ENCODE assay signal across 8 mouse cellular contexts in genomic region chr12:40133194-40133572, GRCm38 (mm10). TPM values are rescaled to one million over a fixed set of nuclear protein-coding genes. Genes with fewer than 3 reads are reported as not detected.
DNase-seq lines count a peak whose midpoint lies in the region; ATAC-seq lines count a peak whose summit lies in the region.

No protein-coding gene starts in this region.

- no peaks in the 10 kb centered on the region for H3K36me3 ChIP-seq in heart, embryonic 13.5 days
- no peaks in the 10 kb centered on the region for H3K36me3 ChIP-seq in hindbrain, embryonic 14.5 days (replicated peaks; ENCODE audit: control insufficient read depth, insufficient read depth)

- no peaks in the 10 kb centered on the region for H3K9me3 ChIP-seq in heart, embryonic 13.5 days
- no peaks in the 10 kb centered on the region for H3K9me3 ChIP-seq in hindbrain, embryonic 14.5 days (ENCODE audit: control insufficient read depth, low read length)

- H3K4me3 ChIP-seq in heart, embryonic 13.5 days, result peak overlapping the region; percentile 55
- H3K4me3 ChIP-seq in brown adipose tissue, adult 24 weeks (ENCODE audit: insufficient read depth, low read depth, low read length), result peak overlapping the region; percentile 39
- peak overlapping the region; percentile 41 for H3K4me3 ChIP-seq in hindbrain, embryonic 14.5 days (replicated peaks; ENCODE audit: low read length)

- WGBS in heart, embryonic 13.5 days, result 25% methylated on average over 10 of the region's 10 CpGs
- 21% methylated on average over 10 of the region's 10 CpGs for WGBS in hindbrain, embryonic 14.5 days

- no peak for ATAC-seq in heart, embryonic 13.5 days (ENCODE audit: extremely low read depth, insufficient number of reproducible peaks, low FRiP score, low TSS enrichment)
- no peak; the same call in 1 of the 2 replicates for ATAC-seq in hindbrain, embryonic 14.5 days (ENCODE audit: low FRiP score)

- peaks cover 34% of the 10 kb centered on the region for H3K27me3 ChIP-seq in heart, embryonic 13.5 days (replicated peaks)
- H3K27me3 ChIP-seq in hindbrain, embryonic 14.5 days (ENCODE audit: control insufficient read depth, insufficient read depth, low read length), result peaks cover 30% of the 10 kb centered on the region

- H3K4me1 ChIP-seq in heart, embryonic 13.5 days, result peaks cover 11% of the 10 kb centered on the region
- H3K4me1 ChIP-seq in brown adipose tissue, adult 24 weeks (ENCODE audit: control insufficient read depth, insufficient read depth, insufficient read length, low read length), result no peaks in the 10 kb centered on the region
- peaks cover 9% of the 10 kb centered on the region for H3K4me1 ChIP-seq in hindbrain, embryonic 14.5 days (replicated peaks; ENCODE audit: control insufficient read depth, insufficient read depth, low read length)

- peak overlapping the region; percentile 30; the same call in 1 of the 2 replicates for H3K9ac ChIP-seq in heart, embryonic 13.5 days
- peak overlapping the region; percentile 31; the same call in 1 of the 2 replicates for H3K9ac ChIP-seq in hindbrain, embryonic 14.5 days

- DNase-seq in heart, adult 11 months, result no peak
- no peak for DNase-seq in hindbrain, embryonic 14.5 days (ENCODE audit: low spot score)
- DNase-seq in mesoderm, embryonic 11.5 days (ENCODE audit: low read depth, low spot score), result peak; percentile 8
- no peak for DNase-seq in ovary, adult 18-20 months (ENCODE audit: low spot score)
- no peak for DNase-seq in adrenal gland, adult 2 months
- no peak for DNase-seq in thymus, adult 18-20 months

- H3K4me2 ChIP-seq in heart, embryonic 13.5 days, result peak overlapping the region; percentile 85
- peak overlapping the region; percentile 83 for H3K4me2 ChIP-seq in hindbrain, embryonic 14.5 days (replicated peaks)

- H3K27ac ChIP-seq in heart, embryonic 13.5 days (replicated peaks), result no peak overlapping the region
- no peak overlapping the region for H3K27ac ChIP-seq in brown adipose tissue, adult 24 weeks (replicated peaks; ENCODE audit: low read depth, low read length)
- H3K27ac ChIP-seq in hindbrain, embryonic 14.5 days, result no peak overlapping the region

RNA-seq across cellular contexts. Expression of gene Scin, which starts 0.8 kb away (rescaled TPM):
- 3.4 TPM in 2 replicates for polyA plus RNA-seq in heart, embryonic 13.5 days (2015; fragmentation: Nextera tagmentation; extraction: Ambion mirVana)
- polyA plus RNA-seq in brown adipose tissue, adult 24 weeks (2012; ENCODE audit: insufficient read depth, insufficient read length, missing spikeins), result 0.48 TPM in 1 of 2 replicates, not detected in the other
- polyA plus RNA-seq in hindbrain, embryonic 14.5 days (2014; fragmentation: Nextera tagmentation; extraction: Ambion mirVana), result not detected in 2 replicates
- 1 to 10 TPM; 1.0 to 1.6 TPM for total RNA-seq in adrenal gland, adult 2 months (2021)
- polyA plus RNA-seq in adrenal gland, adult 2 months (2012; rRNA removed), result 0.49 and 0.59 TPM in 2 replicates
